Mouse (Mus musculus) spleen, postnatal 10 days (tissue): ENCODE results near the gene Fasn.

ENCODE experiments used
- DNase-seq, 2 experiments: peaks; one replicate each; pipeline ENCODE4 v3.0.0; 2021 to 2022; ENCODE audit warnings: low spot score in 2 of 2

The Fasn gene

GRCm38 (mm10) chr11:120828416-120828815, 4.1 kb upstream of the Fasn start:
- DNase-seq = no peak

- DNase-seq = peak in 1 of 2 experiments; percentile 15
Measured at GRCm38 (mm10) chr11:120826016-120826953, 1.9 kb upstream of the Fasn start.

- DNase-seq = no peak
Measured at GRCm38 (mm10) chr11:120825289-120825863, 1.0 kb upstream of the Fasn start.

DNA sequence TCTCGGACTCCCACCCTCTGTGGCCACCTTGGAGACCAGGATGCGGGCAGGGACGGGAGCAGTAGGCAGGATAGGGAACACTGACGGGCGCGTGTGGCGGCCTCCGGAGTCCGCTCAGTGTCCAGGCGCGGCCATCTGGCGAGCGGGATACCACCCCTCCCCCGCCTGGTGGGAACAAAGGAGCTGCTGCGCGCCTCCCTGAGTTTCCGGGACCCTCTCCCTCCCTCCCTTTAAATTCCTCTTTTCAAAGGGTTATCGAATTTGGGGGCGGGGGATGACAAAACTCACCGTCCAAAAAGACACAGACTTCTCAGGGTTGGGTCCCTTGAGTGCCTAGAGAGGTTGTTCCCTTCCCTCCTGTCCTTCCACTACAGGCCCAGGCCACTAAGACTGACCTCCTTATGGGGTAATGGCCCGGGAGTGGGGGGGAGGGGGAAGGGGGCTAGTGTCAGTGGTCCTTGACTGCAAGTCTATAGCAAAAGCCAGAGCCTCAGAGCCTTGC, 491 bp upstream of the Fasn start:
- no peak for DNase-seq

DNA sequence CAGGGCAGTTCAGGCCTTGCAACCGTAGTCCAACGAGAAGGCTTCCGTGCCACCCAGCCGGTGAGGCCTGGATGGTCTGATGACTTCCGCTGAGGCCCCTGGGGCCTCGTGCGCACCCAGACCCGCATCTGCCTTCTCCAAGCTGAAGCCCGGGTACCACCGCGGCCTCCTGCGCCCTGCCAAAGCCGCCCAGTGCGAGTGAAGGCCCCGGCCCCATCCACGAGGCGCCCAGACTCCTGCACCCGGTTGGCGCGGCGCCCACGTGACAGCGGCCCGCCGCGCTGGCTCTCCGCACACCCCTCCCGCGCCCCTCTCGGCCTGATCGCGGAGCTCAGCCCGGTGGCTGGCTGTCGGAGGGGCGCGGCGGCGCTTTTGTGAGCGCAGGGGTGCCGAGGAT, 798 bp downstream of the Fasn start:
- no peak for DNase-seq

DNA sequence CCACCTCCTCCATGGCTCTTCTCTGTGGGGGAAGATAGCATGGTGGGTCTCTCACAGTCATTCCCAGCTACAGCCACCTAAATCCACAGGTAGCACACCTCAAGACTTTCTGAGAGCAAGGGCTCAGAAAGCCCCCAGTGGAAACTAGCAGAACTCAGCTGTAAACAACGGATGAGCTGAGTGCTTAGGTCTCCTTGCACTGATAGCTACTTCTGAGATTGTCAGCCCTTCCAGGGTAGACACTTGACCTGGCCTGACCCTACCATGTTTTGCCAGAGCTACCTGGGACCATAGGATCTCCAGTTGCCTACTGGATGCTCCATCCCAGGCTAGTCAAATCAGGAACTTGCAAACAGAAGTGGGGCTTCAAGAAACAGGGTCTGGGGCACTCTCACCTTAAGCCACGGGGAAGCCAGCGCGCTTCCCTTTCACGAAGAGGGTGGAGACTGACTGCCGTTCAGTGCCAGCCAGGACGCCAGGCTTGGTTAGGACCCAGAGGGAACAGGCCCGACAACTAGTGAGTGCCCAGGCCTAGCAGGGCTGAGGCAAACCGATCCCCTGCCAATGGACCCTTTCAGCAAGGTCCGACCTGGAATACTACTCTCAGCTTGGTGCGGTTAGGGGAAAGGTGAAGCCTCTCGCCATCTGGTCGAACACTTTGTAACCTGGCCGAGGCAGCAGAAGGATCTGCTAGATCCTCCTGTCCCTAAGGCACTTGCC, 1.4 kb downstream of the Fasn start:
- peak; percentile 32 to 46 for DNase-seq

DNA sequence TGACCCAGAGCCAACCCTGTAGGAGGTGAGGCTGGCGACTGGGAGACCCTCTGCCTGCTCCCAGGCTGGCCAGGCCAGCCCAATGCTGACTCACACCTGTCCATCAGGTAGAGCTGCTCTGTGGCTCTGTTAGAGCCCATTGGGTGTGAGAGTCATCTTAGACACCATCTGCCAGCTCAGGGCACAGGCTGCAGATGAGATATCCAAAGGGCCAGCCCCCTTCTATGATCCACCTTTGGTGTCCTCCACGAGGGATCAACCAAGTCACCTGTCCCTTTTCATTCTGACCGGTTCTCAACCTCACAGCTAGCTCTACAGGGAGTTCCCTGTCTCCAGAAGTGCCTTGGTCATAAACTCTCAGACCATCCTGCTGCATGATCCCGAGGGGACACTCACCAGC, 2.0 kb downstream of the Fasn start:
- DNase-seq = no peak

DNA sequence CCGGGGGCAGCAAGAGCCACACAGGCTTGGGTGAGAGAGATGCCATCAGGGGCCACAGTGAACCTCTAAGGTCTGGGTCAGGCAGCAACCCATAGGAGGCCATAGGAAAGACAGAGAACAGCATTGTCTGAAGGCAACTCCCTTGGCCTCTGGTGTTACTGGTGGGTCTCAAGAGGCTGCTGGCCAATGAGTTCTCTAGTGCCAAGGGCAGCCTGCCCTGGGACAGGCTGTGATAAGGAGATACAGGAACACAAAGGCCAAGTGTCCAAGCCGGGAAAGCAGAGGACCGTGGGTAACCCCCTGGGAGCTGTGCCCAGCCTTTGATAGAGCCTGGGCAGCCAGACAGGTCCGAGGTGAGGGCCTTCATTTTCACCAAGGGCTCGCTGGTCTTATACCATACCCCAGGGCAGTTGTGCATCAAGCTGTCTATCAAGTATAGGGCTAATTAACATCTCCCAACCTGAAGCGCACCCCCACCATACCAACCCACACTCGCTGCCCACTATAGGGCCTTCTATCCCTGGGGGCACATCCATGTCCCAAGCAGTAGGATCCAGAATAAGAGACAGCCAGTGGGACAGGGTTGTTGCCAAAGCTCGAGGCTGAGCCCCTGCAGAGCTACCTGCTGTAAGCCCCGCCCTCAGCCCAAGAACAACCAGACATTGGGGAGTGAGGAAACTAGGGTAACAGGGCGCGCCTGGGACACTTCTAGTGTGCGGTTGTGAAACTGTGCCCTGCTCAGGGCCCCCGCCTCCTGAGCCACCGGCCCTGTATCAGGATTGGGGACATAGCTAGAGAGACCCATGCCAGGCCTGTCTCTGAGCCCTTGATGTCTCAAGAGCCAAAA, 3.0 kb downstream of the Fasn start:
- no peak for DNase-seq

DNA sequence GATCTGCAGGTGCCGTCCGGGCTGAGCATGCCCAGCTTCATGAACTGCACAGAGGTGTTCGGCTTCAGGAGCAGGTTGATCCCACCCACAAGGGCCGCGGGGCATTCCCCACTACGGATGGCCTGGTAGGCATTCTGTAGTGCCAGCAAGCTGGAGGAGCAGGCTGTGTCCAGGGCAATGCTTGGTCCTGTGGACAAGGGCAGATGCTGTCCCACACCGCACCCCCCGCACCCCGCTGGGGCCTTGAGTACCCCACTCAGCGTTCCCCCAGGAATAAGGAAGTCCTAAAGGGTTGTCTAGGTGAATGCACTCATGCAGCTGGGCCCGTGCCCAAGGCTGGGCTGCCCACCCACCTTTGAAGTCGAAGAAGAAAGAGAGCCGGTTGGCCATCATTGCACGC, 3.8 kb downstream of the Fasn start:
- no peak for DNase-seq

DNA sequence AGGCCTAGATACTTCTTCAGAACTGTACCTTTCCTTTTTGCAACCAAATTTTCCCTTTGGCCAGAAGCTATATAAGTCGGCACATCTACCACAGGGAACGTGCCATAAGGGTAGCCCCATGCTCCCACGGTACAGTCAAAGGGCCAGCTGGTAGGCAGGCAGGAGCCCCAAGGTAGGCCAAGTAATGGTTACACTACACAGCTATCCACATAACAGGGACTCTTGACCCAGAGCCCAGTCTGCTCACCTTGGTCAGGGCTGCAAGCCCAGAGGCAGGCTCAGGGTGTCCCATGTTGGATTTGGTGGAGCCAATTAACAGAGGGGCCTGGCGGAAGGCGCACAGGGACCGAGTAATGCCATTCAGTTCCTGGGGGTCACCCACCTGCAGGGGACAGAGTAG, 4.8 kb downstream of the Fasn start:
- DNase-seq = no peak

GRCm38 (mm10) chr11:120818251-120818650, 6.1 kb downstream of the Fasn start:
- no peak for DNase-seq

- no peak for DNase-seq
Measured at GRCm38 (mm10) chr11:120817358-120817757, 7.0 kb downstream of the Fasn start.

DNA sequence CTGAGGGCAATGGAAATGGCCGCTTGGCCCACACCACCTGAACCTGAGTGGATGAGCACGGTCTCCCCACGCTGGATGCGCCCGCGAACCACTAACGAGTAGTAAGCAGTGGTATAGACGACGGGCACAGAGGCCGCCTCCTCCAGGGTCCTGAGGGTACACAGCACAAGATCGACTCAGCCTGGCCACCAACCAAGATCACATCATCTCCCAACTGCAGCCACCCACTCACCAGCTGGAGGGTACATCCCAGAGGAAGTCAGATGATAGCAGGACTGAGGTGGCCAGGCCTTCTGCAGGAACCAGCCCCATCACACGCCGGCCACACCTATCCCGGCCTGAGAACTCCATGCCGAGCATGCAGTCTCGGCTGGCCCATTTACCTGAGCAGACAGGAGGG, 12.3 kb downstream of the Fasn start:
- no peak for DNase-seq

GRCm38 (mm10) chr11:120808010-120808409, 16.3 kb downstream of the Fasn start:
- DNase-seq = no peak

- no peak for DNase-seq
Measured at GRCm38 (mm10) chr11:120805375-120806298, 18.7 kb downstream of the Fasn start.

DNA sequence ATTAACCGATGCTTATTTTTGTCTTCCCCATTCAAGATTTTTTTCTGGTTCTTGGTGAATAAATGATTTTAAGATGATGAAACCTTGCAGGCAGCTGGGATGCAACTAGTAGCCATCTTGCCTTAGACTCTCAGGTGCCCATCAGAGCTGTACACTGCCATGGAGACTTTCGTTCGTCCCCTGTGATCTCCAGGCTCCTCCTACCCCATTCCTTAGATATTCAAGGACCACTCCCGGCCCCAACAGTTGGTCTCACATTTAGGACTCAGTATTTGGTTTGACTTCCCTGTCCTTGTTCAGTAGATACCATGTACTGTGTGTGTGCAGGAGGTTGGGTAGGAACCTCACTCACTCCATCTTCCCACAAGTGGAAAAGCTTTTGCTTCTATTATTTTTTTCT, 19.6 kb downstream of the Fasn start:
- DNase-seq = no peak

GRCm38 (mm10) chr11:120804274-120804673, 20.1 kb downstream of the Fasn start:
- no peak for DNase-seq

GRCm38 (mm10) chr11:120800061-120800904, 24.1 kb downstream of the Fasn start:
- peak; percentile 78 to 91 for DNase-seq

DNA sequence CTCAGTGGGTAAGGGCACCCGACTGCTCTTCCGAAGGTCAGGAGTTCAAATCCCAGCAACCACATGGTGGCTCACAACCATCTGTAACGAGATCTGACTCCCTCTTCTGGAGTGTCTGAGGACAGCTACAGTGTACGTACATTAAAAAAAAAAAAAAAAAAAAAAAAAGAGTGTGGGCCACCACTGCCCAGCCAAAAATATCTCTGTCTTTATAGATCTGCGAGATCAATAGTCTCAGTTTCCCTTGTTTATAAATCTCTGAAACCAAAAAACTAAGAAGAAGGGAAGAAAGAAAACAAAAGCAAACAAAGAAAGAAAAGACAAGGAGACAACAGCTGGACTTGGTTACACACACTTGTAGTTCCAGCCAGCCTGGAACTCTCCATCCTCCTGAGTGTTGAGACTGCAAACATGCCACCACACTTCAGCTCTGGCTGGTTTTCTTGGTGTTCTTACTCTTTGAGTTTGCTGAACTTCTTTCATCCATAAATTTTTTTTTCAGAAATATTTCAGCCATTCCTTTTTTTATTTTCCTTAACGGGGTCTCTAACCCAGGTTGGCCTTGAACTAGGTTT, 24.9 kb downstream of the Fasn start:
- DNase-seq = no peak
